Mouse (Mus musculus) neutrophil, adult 5-6 weeks (primary cell): Measurements from ENCODE around the gene Rbp4. TPM values are rescaled to one million over a fixed set of nuclear protein-coding genes. Genes with fewer than 3 reads are reported as not detected.

Experiments
- ATAC-seq: fragments of 151-379, 151-347 bp; 2 replicates; pipeline ENCODE4 v1.8.0; 2017; ENCODE audit warnings: mild to moderate bottlenecking, moderate TSS enrichment; ENCODE audit not compliant: insufficient number of reproducible peaks, poor library complexity, low FRiP score, severe bottlenecking; ENCODE audit errors: extremely low read depth
- total RNA-seq: library from RNA; stranded (forward); fragments of 200-1000 nt; gene quantifications from 2 replicates; pipeline ENCODE4 v1.2.3, GENCODE M21; 2017

The Rbp4 gene
- total RNA-seq, 1 experiment from 2014 or later, result not detected

- no peak for ATAC-seq
Measured at GRCm38 (mm10) chr19:38096858-38097758, 28.0 kb downstream of the Rbp4 start, which contains the start of gene Ffar4. Gene Ffar4 (plus strand): TSS chr19:38097071.

DNA sequence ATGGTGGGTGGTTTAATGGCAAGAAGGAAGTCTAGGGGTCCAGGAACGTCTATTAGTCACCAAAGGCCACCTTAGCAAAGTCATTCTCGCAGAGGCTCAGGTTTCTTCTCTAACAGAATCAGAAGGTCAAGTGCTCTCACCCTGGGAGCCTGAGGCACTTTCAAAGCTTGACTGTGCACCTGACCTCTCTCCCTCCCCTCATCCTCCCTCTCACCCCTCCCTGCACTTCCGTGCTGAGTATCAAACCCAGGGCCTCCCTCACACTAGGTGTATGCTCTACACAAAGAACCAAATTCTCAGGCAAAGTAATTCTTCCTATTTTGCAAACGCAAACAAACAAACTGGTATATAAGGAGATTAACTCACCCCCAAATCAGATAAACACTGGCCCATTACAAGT lies 28.9 kb downstream of the Rbp4 start:
- no peak for ATAC-seq

- ATAC-seq, result no peak
Measured at GRCm38 (mm10) chr19:38091512-38091985, 33.5 kb downstream of the Rbp4 start.

- no peak for ATAC-seq
Measured at GRCm38 (mm10) chr19:38089358-38089757, 35.7 kb downstream of the Rbp4 start.

DNA sequence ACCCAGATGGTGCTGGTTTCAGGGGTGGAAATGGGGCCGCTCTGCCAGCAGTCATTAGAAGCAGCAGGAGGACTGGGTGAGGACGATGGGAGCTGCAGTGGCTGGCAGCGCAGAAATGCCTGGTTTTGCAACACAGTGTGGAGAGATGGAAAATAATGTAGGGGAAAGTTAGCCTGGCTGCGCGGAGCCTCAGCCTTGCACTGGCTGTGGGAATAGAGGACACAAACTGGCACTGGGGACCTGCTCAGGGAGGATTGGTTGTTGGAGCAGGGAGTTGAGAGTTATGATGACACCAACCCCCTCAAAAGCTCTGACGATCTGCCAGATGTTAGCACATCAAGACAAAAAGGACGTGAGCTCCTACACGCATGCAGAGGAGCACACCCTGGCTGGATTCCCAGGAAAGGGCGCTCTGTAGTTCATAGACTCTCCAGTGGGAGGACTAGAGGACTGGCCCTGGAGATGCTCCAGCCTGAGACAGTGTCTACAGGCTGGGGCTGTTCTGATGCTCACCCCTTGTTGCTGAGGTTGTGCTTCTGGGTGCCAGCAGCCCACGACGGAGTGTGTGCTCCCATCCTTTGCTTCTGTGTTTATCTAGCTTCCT lies 38.0 kb downstream of the Rbp4 start:
- ATAC-seq, result no peak

DNA sequence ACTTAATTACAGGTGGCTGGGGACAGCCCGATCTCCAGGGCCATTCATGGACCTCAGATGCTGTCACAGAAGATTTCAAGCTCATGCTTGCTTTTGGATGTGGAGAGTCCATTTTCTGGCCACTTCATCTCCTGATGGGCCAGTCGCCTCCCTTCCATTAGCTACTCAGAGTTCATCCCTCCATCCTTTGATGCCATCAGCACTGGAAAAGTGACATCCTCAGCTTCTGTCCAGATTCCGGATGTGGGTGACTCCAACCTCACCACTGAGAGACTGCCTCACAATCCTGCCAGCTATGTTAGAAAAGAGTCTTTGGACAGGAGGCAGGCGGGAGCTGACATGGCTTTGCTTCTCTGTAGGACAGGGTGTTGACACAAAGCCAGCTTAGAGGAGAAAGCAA lies 39.2 kb downstream of the Rbp4 start:
- ATAC-seq, result no peak

DNA sequence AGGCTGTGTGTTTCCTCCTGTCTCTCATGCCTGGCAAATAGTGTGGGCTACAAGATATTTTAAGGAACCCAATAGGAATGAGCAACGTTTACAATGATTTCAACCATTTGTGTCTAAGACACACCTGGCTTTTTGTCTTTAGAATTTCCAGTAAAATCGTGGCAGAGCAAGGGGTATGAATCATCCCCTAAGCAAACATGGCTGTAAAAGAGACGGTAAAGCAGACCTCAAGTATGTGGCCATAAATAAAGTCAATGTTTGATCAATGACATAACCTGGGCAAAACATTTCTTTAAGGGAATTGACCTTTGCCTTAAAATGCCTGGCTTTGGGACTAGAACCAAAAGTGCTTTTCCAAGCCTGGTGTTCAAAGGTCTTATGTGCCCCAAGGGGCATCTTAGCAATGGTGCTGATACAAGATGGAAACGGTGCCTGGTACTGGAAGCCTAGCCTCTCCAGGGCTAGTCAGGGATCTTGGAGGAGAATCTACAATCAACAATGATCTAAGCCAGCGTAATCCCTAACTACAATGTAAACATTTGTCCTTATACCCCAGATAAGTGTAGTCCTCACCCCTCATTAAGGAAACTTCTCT lies 42.1 kb downstream of the Rbp4 start:
- no peak for ATAC-seq

- no peak for ATAC-seq
Measured at GRCm38 (mm10) chr19:38081361-38081760, 43.7 kb downstream of the Rbp4 start.

- ATAC-seq, result no peak
Measured at GRCm38 (mm10) chr19:38077851-38078540, 47.1 kb downstream of the Rbp4 start.

- ATAC-seq, result no peak
Measured at GRCm38 (mm10) chr19:38076251-38076650, 48.8 kb downstream of the Rbp4 start.

DNA sequence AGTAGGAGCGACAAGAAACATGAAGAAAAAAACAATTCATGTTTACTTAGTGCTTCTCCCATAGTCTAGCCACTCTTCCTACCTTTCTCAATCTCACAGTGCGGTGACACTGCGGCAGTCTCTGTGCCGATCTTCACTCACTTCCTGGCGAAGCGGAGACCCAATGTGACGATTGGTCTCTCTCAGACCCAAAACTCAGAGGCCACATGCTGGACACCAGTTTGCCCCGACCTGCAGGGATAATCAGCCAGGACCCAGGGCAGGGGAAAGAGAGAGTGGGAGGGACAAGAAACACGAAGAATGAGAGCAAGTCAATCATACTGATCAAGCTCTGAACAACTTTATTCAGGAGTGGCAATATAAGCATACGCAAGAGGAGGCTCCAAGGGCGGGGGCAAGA lies 50.0 kb downstream of the Rbp4 start:
- no peak for ATAC-seq

DNA sequence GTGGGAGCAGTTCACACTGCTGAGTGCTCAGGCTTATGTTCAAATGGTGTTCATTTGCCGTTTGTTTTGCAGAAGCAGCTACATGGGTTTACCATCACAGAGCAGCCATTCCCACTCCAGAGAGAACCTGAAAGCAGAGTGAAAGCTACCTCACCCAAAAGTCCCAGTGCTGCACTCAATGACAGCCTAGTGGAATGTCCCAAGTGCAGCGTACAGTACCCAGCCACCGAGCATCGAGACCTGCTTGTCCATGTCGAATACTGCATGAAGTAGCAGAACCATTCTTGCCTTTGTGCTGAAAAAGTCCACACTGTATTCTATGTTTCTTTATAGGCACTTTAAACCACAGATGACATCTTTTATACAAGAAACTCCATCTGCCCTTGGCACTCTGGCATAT lies 51.9 kb downstream of the Rbp4 start:
- no peak for ATAC-seq

Other genes starting within 250 kb of the Rbp4 start
- gene Myof, start 81.7 kb downstream of the Rbp4 start, total RNA-seq, result 5.6 and 6.6 TPM in 2 replicates
- gene Cep55, start 70.3 kb downstream of the Rbp4 start, total RNA-seq, result 1.5 and 2.8 TPM in 2 replicates
- not detected in 2 replicates for gene Ffar4, start 28.2 kb downstream of the Rbp4 start, total RNA-seq
- not detected in 2 replicates for gene Pde6c, start 7.5 kb upstream of the Rbp4 start, total RNA-seq
- gene Fra10ac1, start 98.9 kb upstream of the Rbp4 start, total RNA-seq, result 28.9 and 31.9 TPM in 2 replicates
- not detected in 2 replicates for gene Lgi1, start 139.3 kb upstream of the Rbp4 start, total RNA-seq